ENCODE assay signal across 26 mouse cellular contexts in the genomic region with DNA sequence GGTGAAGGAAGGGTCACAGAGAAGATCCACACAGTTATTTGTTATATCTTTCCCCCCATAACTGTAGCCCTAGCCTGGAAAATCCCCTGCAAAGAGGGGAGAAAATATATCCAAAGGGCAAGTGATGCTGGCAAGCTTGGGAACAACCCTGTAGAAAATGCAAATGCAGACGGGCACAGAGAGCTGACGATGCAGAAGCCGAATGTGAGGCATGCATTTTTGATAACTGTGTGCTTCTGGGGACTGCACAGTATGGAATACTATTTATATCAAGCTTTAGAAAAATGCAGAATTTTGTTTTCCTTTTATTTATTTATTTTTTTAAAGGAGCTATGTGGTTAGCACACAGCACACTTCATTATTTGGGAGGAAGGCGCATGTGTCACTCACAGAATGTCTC.
DNase-seq lines count a peak whose midpoint lies in the region; ATAC-seq lines count a peak whose summit lies in the region.
"Had no signal": no experiment of that assay in that cellular context is flagged by ENCODE, and none has a peak within 500 bp of the region (broad histone marks: within the 10 kb centered on the region; RNA-seq: fewer than 3 reads in every experiment).

No protein-coding gene starts in this region.

- H3K4me2 ChIP-seq in forebrain, embryonic 11.5 days (ENCODE audit: low read depth, low read length, severe bottlenecking) = no peak overlapping the region
- no peak overlapping the region for H3K4me2 ChIP-seq in lung, embryonic 15.5 days
- H3K4me2 ChIP-seq: embryonic facial prominence, embryonic 13.5 days; hindbrain, embryonic 15.5 days; limb, embryonic 15.5 days; neural tube, embryonic 13.5 days had no signal

- no peak for DNase-seq in forebrain, embryonic 10.5 days (ENCODE audit: extremely low spot score, low spot score)
- no peak for DNase-seq in forebrain, embryonic 11.5 days (ENCODE audit: low spot score)
- no peak for DNase-seq in heart, embryonic 10.5 days (ENCODE audit: low spot score)
- DNase-seq in heart, adult 18-20 months = no peak
- no peak for DNase-seq in lung, adult 18-20 months
- peak; percentile 23 for DNase-seq in brain, adult 2 months (ENCODE audit: low read depth, low spot score)
- DNase-seq: adrenal gland, adult 8-10 months; cerebellum, adult 2 months; cerebellum, postnatal 25 days; embryo, embryonic 11 days; gastrocnemius, postnatal 10 days; heart, postnatal 4 days; kidney, adult 9 months; kidney, postnatal 14 days; left cerebral cortex, postnatal 4 days; lung, postnatal 4 days; thymus, postnatal 25 days had no signal

- H3K9ac ChIP-seq in forebrain, embryonic 11.5 days (ENCODE audit: low read length) = no peak overlapping the region
- no peak overlapping the region for H3K9ac ChIP-seq in lung, embryonic 15.5 days
- H3K9ac ChIP-seq: embryonic facial prominence, embryonic 13.5 days; hindbrain, embryonic 15.5 days; limb, embryonic 15.5 days; liver, embryonic 14.5 days; neural tube, embryonic 13.5 days had no signal

- 95% methylated on average over 4 of the region's 4 CpGs for WGBS in forebrain, embryonic 10.5 days
- 93% methylated on average over 4 of the region's 4 CpGs for WGBS in forebrain, embryonic 11.5 days
- WGBS in heart, embryonic 10.5 days = 83% methylated on average over 4 of the region's 4 CpGs
- 81% methylated on average over 4 of the region's 4 CpGs for WGBS in lung, embryonic 15.5 days

- no peak for ATAC-seq in forebrain, embryonic 11.5 days (replicated peaks; ENCODE audit: low FRiP score)
- ATAC-seq in lung, embryonic 15.5 days (ENCODE audit: borderline replicate concordance, extremely low read depth, low FRiP score, low TSS enrichment) = no peak
- ATAC-seq: activated CD4-positive, CD25-positive, alpha-beta regulatory T cell, adult 4 months; intestine, embryonic 16.5 days had no signal

- no peaks in the 10 kb centered on the region for H3K36me3 ChIP-seq in forebrain, embryonic 10.5 days (replicated peaks)
- no peaks in the 10 kb centered on the region for H3K36me3 ChIP-seq in forebrain, embryonic 11.5 days (ENCODE audit: control insufficient read depth, insufficient read depth, low read length)
- no peaks in the 10 kb centered on the region for H3K36me3 ChIP-seq in heart, embryonic 10.5 days
- H3K36me3 ChIP-seq in lung, embryonic 15.5 days = no peaks in the 10 kb centered on the region
- H3K36me3 ChIP-seq: embryonic facial prominence, embryonic 13.5 days; hindbrain, embryonic 15.5 days; limb, embryonic 15.5 days; neural tube, embryonic 13.5 days had no signal

- H3K4me3 ChIP-seq in forebrain, embryonic 10.5 days = no peak overlapping the region
- no peak overlapping the region for H3K4me3 ChIP-seq in forebrain, embryonic 11.5 days (ENCODE audit: low read depth, low read length)
- H3K4me3 ChIP-seq in heart, embryonic 10.5 days = no peak overlapping the region
- H3K4me3 ChIP-seq in lung, embryonic 15.5 days = no peak overlapping the region
- H3K4me3 ChIP-seq: embryonic facial prominence, embryonic 13.5 days; erythroblast, embryonic 14.5 days; hindbrain, embryonic 15.5 days; limb, embryonic 15.5 days; neural tube, embryonic 13.5 days had no signal

- no peaks in the 10 kb centered on the region for H3K27me3 ChIP-seq in forebrain, embryonic 10.5 days (ENCODE audit: poor library complexity, severe bottlenecking)
- no peaks in the 10 kb centered on the region for H3K27me3 ChIP-seq in forebrain, embryonic 11.5 days (ENCODE audit: control insufficient read depth, insufficient read depth, low read length)
- no peaks in the 10 kb centered on the region for H3K27me3 ChIP-seq in heart, embryonic 10.5 days (ENCODE audit: insufficient read depth, poor library complexity, severe bottlenecking)
- no peaks in the 10 kb centered on the region for H3K27me3 ChIP-seq in lung, embryonic 15.5 days
- H3K27me3 ChIP-seq: embryonic facial prominence, embryonic 13.5 days; hindbrain, embryonic 15.5 days; limb, embryonic 15.5 days; neural tube, embryonic 13.5 days had no signal

- H3K4me1 ChIP-seq in forebrain, embryonic 10.5 days = no peaks in the 10 kb centered on the region
- H3K4me1 ChIP-seq in forebrain, embryonic 11.5 days (replicated peaks; ENCODE audit: control insufficient read depth, insufficient read depth, low read length) = no peaks in the 10 kb centered on the region
- peaks cover 11% of the 10 kb centered on the region for H3K4me1 ChIP-seq in heart, embryonic 10.5 days
- H3K4me1 ChIP-seq in lung, embryonic 15.5 days = peaks cover 5% of the 10 kb centered on the region; the same call in 1 of the 2 replicates
- H3K4me1 ChIP-seq: embryonic facial prominence, embryonic 13.5 days; limb, embryonic 15.5 days; neural tube, embryonic 13.5 days had no signal

- peak overlapping the region; percentile 41; the same call in 1 of the 2 replicates for H3K27ac ChIP-seq in forebrain, embryonic 10.5 days
- H3K27ac ChIP-seq in forebrain, embryonic 11.5 days (ENCODE audit: low read depth, low read length) = no peak overlapping the region
- peak overlapping the region; percentile 29; the same call in 1 of the 2 replicates for H3K27ac ChIP-seq in heart, embryonic 10.5 days
- peak overlapping the region; percentile 24 for H3K27ac ChIP-seq in lung, embryonic 15.5 days
- H3K27ac ChIP-seq: embryonic facial prominence, embryonic 13.5 days; hindbrain, embryonic 15.5 days; limb, embryonic 15.5 days; liver, embryonic 14.5 days; neural tube, embryonic 13.5 days had no signal

- no peaks in the 10 kb centered on the region for H3K9me3 ChIP-seq in forebrain, embryonic 10.5 days
- H3K9me3 ChIP-seq in forebrain, embryonic 11.5 days (ENCODE audit: control insufficient read depth, low read length) = no peaks in the 10 kb centered on the region
- H3K9me3 ChIP-seq in heart, embryonic 10.5 days = no peaks in the 10 kb centered on the region
- H3K9me3 ChIP-seq in lung, embryonic 15.5 days = no peaks in the 10 kb centered on the region
- H3K9me3 ChIP-seq: embryonic facial prominence, embryonic 13.5 days; hindbrain, embryonic 15.5 days; limb, embryonic 15.5 days; neural tube, embryonic 13.5 days had no signal
